Mouse (Mus musculus) brain, embryonic 18.5 days (tissue): Measurements from ENCODE around the gene Gckr.
"Not testable (repeated sequence)": the region's sequence is repeated elsewhere in the genome, so short reads cannot be mapped to it uniquely, and the experiment has no call there.

Experiments used
- DNase-seq: peaks from one replicate; pipeline ENCODE4 v3.0.0-alpha.2; 2012; ENCODE audit warnings: low read depth, low spot score

Gene Gckr

GRCm38 (mm10) chr5:31295606-31296141, 1.6 kb upstream of the Gckr start, which contains the start of gene Fndc4:
TSS of gene Fndc4 (minus strand) at chr5:31296080.
- peak; percentile 56 for DNase-seq

GRCm38 (mm10) chr5:31297981-31298380, 738 bp downstream of the Gckr start:
- DNase-seq: no peak

GRCm38 (mm10) chr5:31298486-31298885, 1.2 kb downstream of the Gckr start:
- DNase-seq: no peak

- DNase-seq: no peak
Measured at GRCm38 (mm10) chr5:31301866-31302265, 4.6 kb downstream of the Gckr start.

- no peak for DNase-seq
Measured at GRCm38 (mm10) chr5:31303093-31303492, 5.8 kb downstream of the Gckr start.

GRCm38 (mm10) chr5:31312806-31313205, 15.6 kb downstream of the Gckr start:
- DNase-seq: no peak

GRCm38 (mm10) chr5:31322776-31323175, 25.5 kb downstream of the Gckr start:
- no peak for DNase-seq

GRCm38 (mm10) chr5:31324085-31324484, 26.8 kb downstream of the Gckr start:
- DNase-seq: no peak

- DNase-seq: no peak
Measured at GRCm38 (mm10) chr5:31326850-31327249, 29.6 kb downstream of the Gckr start.

- DNase-seq: no peak
Measured at GRCm38 (mm10) chr5:31328255-31328654, 31.0 kb downstream of the Gckr start.

GRCm38 (mm10) chr5:31357586-31357985, 60.3 kb downstream of the Gckr start:
- not testable (repeated sequence) for DNase-seq

GRCm38 (mm10) chr5:31360955-31361354, 63.7 kb downstream of the Gckr start:
- DNase-seq: no peak
